Mouse (Mus musculus) CD4-positive, CD25-positive, alpha-beta regulatory T cell, adult 4 months (primary cell): ENCODE results near the gene Shisa7. TPM values are rescaled to one million over a fixed set of nuclear protein-coding genes. Genes with fewer than 3 reads are reported as not detected.
"Not testable (repeated sequence)": the region's sequence is repeated elsewhere in the genome, so short reads cannot be mapped to it uniquely, and the experiment has no call there.

Source experiments
- ATAC-seq: one replicate; pipeline ENCODE4 v1.8.0; 2017
- polyA plus RNA-seq, 2 experiments: library from polyadenylated mRNA; unstranded; fragments of 100-300 nt; shearing (Covaris generic); gene quantifications; one replicate each; pipeline ENCODE4 v1.2.1; 2017

Gene Shisa7
- polyA plus RNA-seq, 2 experiments from 2014 or later, result 0.11 TPM; not detected in 1

GRCm38 (mm10) chr7:4843604-4844244, 772 bp downstream of the Shisa7 start:
- no peak for ATAC-seq

- peak; percentile 74 for ATAC-seq
These were observed 1.8 kb downstream of the Shisa7 start for GRCm38 (mm10) chr7:4842634-4843131.

GRCm38 (mm10) chr7:4842077-4842476, 2.4 kb downstream of the Shisa7 start:
- no peak for ATAC-seq

GRCm38 (mm10) chr7:4837639-4838038, 6.9 kb downstream of the Shisa7 start:
- ATAC-seq, result no peak

- ATAC-seq, result peak; percentile 95
These were observed 8.1 kb downstream of the Shisa7 start for GRCm38 (mm10) chr7:4836351-4836792.

- ATAC-seq, result no peak
These were observed 8.7 kb downstream of the Shisa7 start for GRCm38 (mm10) chr7:4835631-4836327.

GRCm38 (mm10) chr7:4830476-4830875, 14.0 kb downstream of the Shisa7 start:
- no peak for ATAC-seq

- no peak for ATAC-seq
These were observed 19.1 kb downstream of the Shisa7 start for GRCm38 (mm10) chr7:4825365-4825764.

GRCm38 (mm10) chr7:4822162-4822907, 22.2 kb downstream of the Shisa7 start:
- ATAC-seq, result no peak

- ATAC-seq, result no peak
These were observed 22.8 kb downstream of the Shisa7 start for GRCm38 (mm10) chr7:4821690-4822089.

GRCm38 (mm10) chr7:4820925-4821324, 23.6 kb downstream of the Shisa7 start:
- not testable (repeated sequence) for ATAC-seq

GRCm38 (mm10) chr7:4816559-4816958, 27.9 kb downstream of the Shisa7 start:
- ATAC-seq, result no peak

GRCm38 (mm10) chr7:4813105-4813791, 31.2 kb downstream of the Shisa7 start:
- ATAC-seq, result no peak

GRCm38 (mm10) chr7:4812303-4813104, 32.0 kb downstream of the Shisa7 start, which contains the start of gene Ube2s:
Gene Ube2s (minus strand): TSS chr7:4812590.
- peak; percentile 90 for ATAC-seq

- no peak for ATAC-seq
These were observed 32.6 kb downstream of the Shisa7 start for GRCm38 (mm10) chr7:4811842-4812302.

GRCm38 (mm10) chr7:4811131-4811530, 33.4 kb downstream of the Shisa7 start:
- not testable (repeated sequence) for ATAC-seq

GRCm38 (mm10) chr7:4806716-4807115, 37.8 kb downstream of the Shisa7 start:
- peak; percentile 76 for ATAC-seq

GRCm38 (mm10) chr7:4802247-4802646, 42.2 kb downstream of the Shisa7 start:
- ATAC-seq, result no peak

GRCm38 (mm10) chr7:4795767-4796433, 48.6 kb downstream of the Shisa7 start:
- ATAC-seq, result peak; percentile 27

- no peak for ATAC-seq
These were observed 49.8 kb downstream of the Shisa7 start for GRCm38 (mm10) chr7:4794631-4795168.

GRCm38 (mm10) chr7:4793674-4794073, 50.8 kb downstream of the Shisa7 start:
- no peak for ATAC-seq
